Mouse (Mus musculus): Measurements from ENCODE around the gene Col16a1.

GRCm38 (mm10) chr4:130055160-130056010, 7.7 kb downstream of the Col16a1 start:
- TF ChIP-seq CTCF (IDR thresholded peaks at IDR 0.05; ENCODE audit: low read depth) (no peak), EP300 (IDR thresholded peaks at IDR 0.05; ENCODE audit: low read depth) (no peak)
